Mouse (Mus musculus) hindbrain, postnatal 0 days (tissue): ENCODE data around the gene Sit1. TPM values are rescaled to one million over a fixed set of nuclear protein-coding genes. Genes with fewer than 3 reads are reported as not detected.

Source experiments
- ATAC-seq: fragments of 200-750 bp; cut with Nextera tagmentation; 2 replicates; pipeline ENCODE4 v1.8.0; 2017; ENCODE audit warnings: mild to moderate bottlenecking, moderate TSS enrichment, moderate library complexity
- DNase-seq: peaks from one replicate; pipeline ENCODE4 v3.0.0-alpha.2; 2015; ENCODE audit warnings: low spot score
- H3K27ac ChIP-seq: fragments of 300-500 bp; sonication (generic); 2 replicates; pipeline ENCODE4 v1.5.1; 2014; ENCODE audit warnings: mild to moderate bottlenecking
- H3K27me3 ChIP-seq: fragments of 300-500 bp; sonication (generic); 2 replicates; pipeline ENCODE4 v1.6.1; 2014; ENCODE audit warnings: low read length, mixed read lengths; ENCODE audit not compliant: insufficient read depth
- H3K36me3 ChIP-seq: fragments of 300-500 bp; sonication (generic); 2 replicates; pipeline ENCODE4 v1.6.1; 2014; ENCODE audit warnings: low read length, mixed read lengths; ENCODE audit not compliant: insufficient read depth
- H3K4me1 ChIP-seq: fragments of 300-500 bp; sonication (generic); 2 replicates; pipeline ENCODE4 v1.6.1; 2014; ENCODE audit warnings: antibody characterized with exemption, low read length, mixed read lengths; ENCODE audit not compliant: insufficient read depth
- H3K4me2 ChIP-seq: fragments of 300-500 bp; sonication (generic); 2 replicates; pipeline ENCODE4 v1.6.1; 2014; ENCODE audit warnings: low read depth, mild to moderate bottlenecking, low read length, moderate library complexity, mixed read lengths
- H3K4me3 ChIP-seq: fragments of 300-500 bp; sonication (generic); 2 replicates; pipeline ENCODE4 v1.5.1; 2014; ENCODE audit warnings: low read length
- H3K9ac ChIP-seq: fragments of 300-500 bp; sonication (generic); replicated peaks from 2 replicates; pipeline ENCODE4 v1.6.1; 2014; ENCODE audit warnings: mild to moderate bottlenecking, low read length, moderate library complexity, mixed read lengths
- H3K9me3 ChIP-seq: fragments of 300-500 bp; sonication (generic); 2 replicates; pipeline ENCODE4 v1.6.1; 2016; ENCODE audit warnings: low read length, mixed read lengths
- CTCF ChIP-seq: IDR thresholded peaks from 2 replicates; pipeline ENCODE4 v1.5.1; 2016; ENCODE audit warnings: antibody characterized with exemption, control low read depth, low read depth
- WGBS: fragments of 180-500 bp; shearing (Covaris S2); extraction: QIAGEN DNeasy Blood & Tissue Kit; methylation state at CpG from one replicate; pipeline ENCODE4 v1.1.7; 2014; 5-methylcytosine and 5-hydroxymethylcytosine counted together
- polyA plus RNA-seq: library from polyadenylated mRNA; unstranded; fragments of >200 nt; fragmentation: Nextera tagmentation; extraction: Ambion mirVana; gene quantifications from 2 replicates; pipeline ENCODE4 v1.2.1, GENCODE M21; 2015
- total RNA-seq: library from RNA; depleted of rRNA; stranded (reverse); fragments of >200 nt; gene quantifications from 2 replicates; pipeline ENCODE4 v1.2.3, GENCODE M21; 2014

Gene Sit1
- total and polyA plus RNA-seq, 2 experiments from 2014 or later: not detected

DNA sequence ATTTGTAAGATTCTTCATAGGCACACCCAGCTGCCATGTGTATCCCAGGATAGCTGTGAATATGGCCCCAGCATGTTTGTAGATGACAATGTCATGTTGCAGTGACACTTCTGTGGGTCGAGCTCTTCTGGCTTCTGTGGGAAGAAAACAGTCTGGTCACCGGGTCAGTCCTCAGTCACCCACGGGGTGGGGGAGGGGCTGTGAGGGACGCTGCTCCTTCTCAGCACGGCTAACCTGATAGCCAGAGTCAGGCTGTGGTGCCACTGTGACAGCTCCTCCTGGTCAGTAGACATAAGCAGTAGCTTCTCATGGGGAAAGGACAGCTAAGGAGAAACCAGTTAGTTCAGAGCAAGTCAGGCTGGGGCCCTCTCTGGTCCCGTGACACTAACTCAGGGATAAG is 13.1 kb upstream of the Sit1 start:
- no peak overlapping the region for H3K4me3 ChIP-seq

DNA sequence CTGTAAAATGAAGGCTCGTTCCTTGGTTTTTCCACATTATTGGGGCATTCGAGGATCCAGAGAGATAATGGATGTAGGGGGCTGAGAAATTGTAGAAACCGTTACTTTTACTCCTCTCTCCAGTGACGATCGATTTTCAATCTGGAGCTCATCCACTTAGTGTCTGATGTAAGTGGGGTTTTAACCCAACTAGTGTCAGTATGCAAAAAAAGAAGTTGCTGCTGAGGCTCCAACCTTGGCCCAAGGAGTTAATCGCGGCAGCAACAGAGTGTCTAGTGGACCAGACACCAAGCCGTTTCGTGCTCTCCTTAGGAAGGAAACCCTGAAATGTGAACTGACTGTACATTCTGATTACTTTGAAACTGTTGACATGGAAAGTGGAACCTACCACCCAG is 10.3 kb upstream of the Sit1 start:
- H3K9me3 ChIP-seq: no peaks in the 10 kb centered on the region
- 0% methylated on average over 9 of the region's 9 CpGs for WGBS
- no peak for ATAC-seq
- peak overlapping the region; percentile 58 for H3K4me2 ChIP-seq
- H3K4me3 ChIP-seq: peak overlapping the region; percentile 79
- DNase-seq: peak; percentile 37
- no peak for TF ChIP-seq CTCF
- H3K36me3 ChIP-seq: no peaks in the 10 kb centered on the region; the same call in 1 of the 2 replicates
- H3K4me1 ChIP-seq: peaks cover 4% of the 10 kb centered on the region
- H3K27ac ChIP-seq: peak overlapping the region; percentile 93
- peak overlapping the region; percentile 78 for H3K9ac ChIP-seq
- no peaks in the 10 kb centered on the region for H3K27me3 ChIP-seq

More for the DNA sequence above, 13.1 kb upstream of the Sit1 start:
- Histone ChIP-seq H3K9me3 (no peaks in the 10 kb centered on the region), H3K4me2 (no peak overlapping the region), H3K9ac (no peak overlapping the region), H3K27me3 (no peaks in the 10 kb centered on the region), H3K4me1 (peaks cover 4% of the 10 kb centered on the region), H3K27ac (no peak overlapping the region), H3K36me3 (no peaks in the 10 kb centered on the region; the same call in 1 of the 2 replicates)
- ATAC-seq (no peak), DNase-seq (no peak)
- WGBS: 64% methylated on average over 6 of the region's 6 CpGs
- no peak for TF ChIP-seq CTCF

DNA sequence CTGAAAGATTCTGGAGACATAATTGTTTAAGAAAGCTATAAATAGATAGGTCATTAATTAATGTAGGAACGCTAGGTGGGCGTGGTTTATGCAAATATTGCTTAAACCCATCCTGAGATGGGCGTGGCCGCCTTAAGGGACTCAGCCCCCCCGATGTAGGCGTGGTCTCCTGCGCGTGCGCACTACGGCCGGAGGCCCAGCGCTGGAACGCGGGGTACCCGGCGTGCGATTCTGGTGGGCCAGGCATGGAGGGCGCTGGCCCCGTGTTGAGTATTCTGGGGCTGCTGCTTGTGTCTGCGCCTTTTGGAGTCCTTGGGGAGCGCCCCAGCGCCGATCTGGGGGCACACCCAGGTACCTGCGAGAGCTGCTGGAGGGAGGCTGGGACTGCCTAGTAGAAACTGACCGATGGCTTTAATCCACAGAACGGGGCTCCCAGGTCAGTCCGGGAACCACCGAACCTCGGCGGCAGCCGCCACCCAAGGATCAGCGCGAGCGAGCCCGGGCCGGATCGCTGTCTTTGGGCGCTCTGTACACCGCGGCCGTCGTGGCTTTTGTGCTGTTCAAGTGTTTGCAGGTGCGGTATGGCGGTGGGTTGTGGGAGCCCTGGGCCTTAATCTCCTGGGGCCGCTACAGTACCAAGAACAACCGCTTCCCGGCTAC is 9.8 kb upstream of the Sit1 start:
- Histone ChIP-seq H3K27me3 (no peaks in the 10 kb centered on the region), H3K4me2 (peak overlapping the region; percentile 58), H3K4me3 (peak overlapping the region; percentile 79), H3K36me3 (no peaks in the 10 kb centered on the region; the same call in 1 of the 2 replicates), H3K27ac (peak overlapping the region; percentile 93), H3K9me3 (no peaks in the 10 kb centered on the region), H3K4me1 (peaks cover 4% of the 10 kb centered on the region), H3K9ac (peak overlapping the region; percentile 78)
- WGBS: 0% methylated on average over 47 of the region's 47 CpGs
- DNase-seq: peak; percentile 99
- ATAC-seq: peak; percentile 90
- TF ChIP-seq CTCF: peak; percentile 53

DNA sequence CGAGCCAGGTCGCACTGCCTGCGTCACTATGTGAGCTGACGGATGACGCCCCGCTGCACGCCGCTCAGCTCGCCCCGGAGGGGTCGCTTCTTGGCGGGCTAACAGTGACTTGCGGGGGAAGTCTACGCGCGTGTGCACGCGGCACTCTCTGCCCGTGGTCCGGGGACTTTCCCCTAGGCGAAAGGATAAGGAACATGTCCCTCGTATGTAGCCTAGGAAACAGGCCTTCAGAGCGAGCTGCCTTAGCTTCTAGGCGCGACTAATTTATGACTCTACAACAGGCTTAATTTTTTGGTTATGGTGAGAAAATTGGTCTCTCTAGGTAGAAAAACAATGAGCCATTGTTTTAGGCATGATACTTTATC is 9.3 kb upstream of the Sit1 start, which contains the start of gene Ccdc107:
Gene Ccdc107, plus strand, starts transcription at position 80 of the 365 bp plus-strand sequence.
- Histone ChIP-seq H3K4me3 (peak within 1 kb of the TSS; percentile 79), H3K9ac (peak within 1 kb of the TSS; percentile 78), H3K9me3 (no peaks in the 10 kb centered on the region), H3K36me3 (no peaks in the 10 kb centered on the region; the same call in 1 of the 2 replicates), H3K27ac (peak within 1 kb of the TSS; percentile 93), H3K4me1 (peaks cover 4% of the 10 kb centered on the region), H3K4me2 (peak within 1 kb of the TSS; percentile 58), H3K27me3 (no peaks in the 10 kb centered on the region)
- TF ChIP-seq CTCF: peak; percentile 32; the same call in 1 of the 2 replicates
- peak; percentile 98 for DNase-seq
- ATAC-seq: peak; percentile 97
- WGBS: 0% methylated on average over 25 of the region's 25 CpGs

DNA sequence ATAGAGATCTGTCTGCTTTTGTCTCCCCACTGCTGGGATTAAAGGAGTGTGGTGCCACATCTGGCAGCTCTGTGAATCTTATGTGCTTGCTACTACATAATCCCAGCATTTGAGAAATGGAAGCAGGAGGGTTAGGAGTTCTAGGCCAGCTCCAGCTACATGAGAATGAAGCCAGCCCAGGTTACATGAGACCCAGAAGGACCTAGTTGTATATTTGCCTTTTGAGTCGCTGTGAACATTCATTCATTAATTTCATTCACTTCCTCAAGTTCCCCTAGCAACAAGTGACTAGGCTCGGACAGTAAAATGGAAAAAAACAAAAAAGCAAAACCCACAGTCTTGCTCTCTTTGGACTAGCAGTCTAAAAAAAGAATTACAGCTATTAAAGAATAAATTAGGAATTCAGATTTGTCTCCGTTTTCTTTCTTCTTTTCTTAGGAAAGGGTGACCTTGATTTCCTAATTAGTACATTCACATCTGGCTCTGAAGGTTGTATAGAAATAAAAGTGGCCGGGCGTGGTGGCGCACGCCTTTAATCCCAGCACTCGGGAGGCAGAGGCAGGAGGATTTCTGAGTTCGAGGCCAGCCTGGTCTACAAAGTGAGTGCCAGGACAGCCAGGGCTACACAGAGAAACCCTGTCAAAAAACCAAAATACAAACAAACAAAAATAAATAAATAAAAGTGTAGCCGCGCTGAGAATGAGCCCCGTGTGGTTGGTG is 8.7 kb upstream of the Sit1 start:
- 35% methylated on average over 12 of the region's 12 CpGs for WGBS
- DNase-seq (peak; percentile 18), ATAC-seq (no peak)
- Histone ChIP-seq H3K27ac (peak overlapping the region; percentile 93), H3K4me3 (peak overlapping the region; percentile 79), H3K27me3 (no peaks in the 10 kb centered on the region), H3K9me3 (no peaks in the 10 kb centered on the region), H3K9ac (peak overlapping the region; percentile 78), H3K36me3 (no peaks in the 10 kb centered on the region; the same call in 1 of the 2 replicates), H3K4me2 (peak overlapping the region; percentile 58), H3K4me1 (peaks cover 4% of the 10 kb centered on the region)
- TF ChIP-seq CTCF: no peak

DNA sequence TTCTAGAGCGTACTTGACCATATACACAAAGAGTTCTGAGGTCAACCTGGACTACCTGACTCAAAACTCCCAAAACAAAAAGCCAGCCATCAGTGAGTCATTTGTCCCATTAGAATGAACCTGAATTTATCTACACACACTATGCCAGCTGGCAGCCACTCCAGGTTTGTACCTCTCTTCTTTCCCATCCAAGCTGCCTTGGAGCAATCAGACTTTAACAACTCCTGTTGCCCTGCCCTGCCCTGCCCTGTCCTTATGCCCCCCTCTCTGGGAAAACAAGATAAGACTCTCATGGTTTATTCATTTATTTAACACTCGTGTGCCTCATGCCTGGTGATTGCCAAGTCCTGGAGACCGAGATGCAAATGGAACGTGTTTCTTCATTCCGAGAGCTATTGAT is 7.3 kb upstream of the Sit1 start:
- no peak for TF ChIP-seq CTCF
- DNase-seq (no peak), ATAC-seq (no peak)
- WGBS: 89% methylated on average over 5 of the region's 5 CpGs
- Histone ChIP-seq H3K4me1 (peaks cover 4% of the 10 kb centered on the region), H3K27me3 (no peaks in the 10 kb centered on the region), H3K36me3 (no peaks in the 10 kb centered on the region; the same call in 1 of the 2 replicates), H3K4me3 (no peak overlapping the region), H3K27ac (no peak overlapping the region), H3K4me2 (no peak overlapping the region), H3K9me3 (no peaks in the 10 kb centered on the region), H3K9ac (no peak overlapping the region)
